Mouse (Mus musculus) telencephalon, adult 2 months (tissue): Measurements from ENCODE around the gene Cntfr.
A peak's percentile ranks its signal among the peaks of the same experiment; 100 is the strongest.
"Not testable (repeated sequence)": the region's sequence is repeated elsewhere in the genome, so short reads cannot be mapped to it uniquely, and the experiment has no call there.

Experiments used
- DNase-seq: peaks from one replicate; pipeline ENCODE4 v3.0.0-alpha.2; 2011; ENCODE audit warnings: low read depth, low spot score

Gene Cntfr

GRCm38 (mm10) chr4:41710229-41710628 lies 13.3 kb upstream of the Cntfr start:
- DNase-seq: no peak

- DNase-seq: no peak
Measured at GRCm38 (mm10) chr4:41708192-41708745, 11.4 kb upstream of the Cntfr start.

GRCm38 (mm10) chr4:41707011-41707535 lies 10.2 kb upstream of the Cntfr start:
- peak; percentile 79 for DNase-seq

- DNase-seq: no peak
Measured at GRCm38 (mm10) chr4:41705922-41706754, 9.2 kb upstream of the Cntfr start.

- DNase-seq: no peak
Measured at GRCm38 (mm10) chr4:41704651-41705050, 7.8 kb upstream of the Cntfr start.

GRCm38 (mm10) chr4:41702226-41702625 lies 5.3 kb upstream of the Cntfr start:
- DNase-seq: not testable (repeated sequence)

GRCm38 (mm10) chr4:41700224-41700623 lies 3.3 kb upstream of the Cntfr start:
- DNase-seq: not testable (repeated sequence)

- DNase-seq: not testable (repeated sequence)
Measured at GRCm38 (mm10) chr4:41699783-41700182, 2.9 kb upstream of the Cntfr start, which contains the start of gene Il11ra1. TSS of gene Il11ra1 (plus strand) at chr4:41699989.

GRCm38 (mm10) chr4:41698421-41699016 lies 1.6 kb upstream of the Cntfr start:
- DNase-seq: not testable (repeated sequence)

GRCm38 (mm10) chr4:41696452-41696851 lies 437 bp downstream of the Cntfr start:
- DNase-seq: not testable (repeated sequence)

- not testable (repeated sequence) for DNase-seq
Measured at GRCm38 (mm10) chr4:41695800-41696199, 1.1 kb downstream of the Cntfr start.

GRCm38 (mm10) chr4:41693511-41693910 lies 3.4 kb downstream of the Cntfr start:
- DNase-seq: not testable (repeated sequence)

- not testable (repeated sequence) for DNase-seq
Measured at GRCm38 (mm10) chr4:41690014-41690413, 6.9 kb downstream of the Cntfr start.

- DNase-seq: not testable (repeated sequence)
Measured at GRCm38 (mm10) chr4:41688562-41688961, 8.3 kb downstream of the Cntfr start.

GRCm38 (mm10) chr4:41685882-41686492 lies 10.9 kb downstream of the Cntfr start:
- DNase-seq: not testable (repeated sequence)

GRCm38 (mm10) chr4:41684931-41685453 lies 11.9 kb downstream of the Cntfr start:
- DNase-seq: not testable (repeated sequence)

GRCm38 (mm10) chr4:41684131-41684930 lies 12.6 kb downstream of the Cntfr start:
- not testable (repeated sequence) for DNase-seq

- not testable (repeated sequence) for DNase-seq
Measured at GRCm38 (mm10) chr4:41683303-41683702, 13.6 kb downstream of the Cntfr start.

GRCm38 (mm10) chr4:41682789-41683188 lies 14.1 kb downstream of the Cntfr start:
- no peak for DNase-seq

- DNase-seq: no peak
Measured at GRCm38 (mm10) chr4:41681947-41682346, 14.9 kb downstream of the Cntfr start.

GRCm38 (mm10) chr4:41681176-41681575 lies 15.7 kb downstream of the Cntfr start:
- peak; percentile 73 for DNase-seq
